Mouse (Mus musculus) hindbrain, embryonic 16.5 days (tissue): ENCODE data around the gene Lamtor5. TPM values are rescaled to one million over a fixed set of nuclear protein-coding genes. Genes with fewer than 3 reads are reported as not detected.

Experiments
- ATAC-seq: fragments of 200-750 bp; cut with Nextera tagmentation; 2 replicates; pipeline ENCODE4 v1.8.0; 2017; ENCODE audit warnings: moderate TSS enrichment, moderate library complexity
- H3K27ac ChIP-seq: fragments of 300-500 bp; sonication (generic); 2 replicates; pipeline ENCODE4 v1.5.1; 2014; ENCODE audit warnings: low read depth, mild to moderate bottlenecking, control low read depth, low read length, moderate library complexity
- H3K27me3 ChIP-seq: fragments of 300-500 bp; sonication (generic); replicated peaks from 2 replicates; pipeline ENCODE4 v1.6.1; 2014; ENCODE audit warnings: low read length; ENCODE audit not compliant: control insufficient read depth, insufficient read depth
- H3K36me3 ChIP-seq: fragments of 300-500 bp; sonication (generic); 2 replicates; pipeline ENCODE4 v1.6.1; 2014; ENCODE audit warnings: mild to moderate bottlenecking, low read length, moderate library complexity, mixed read lengths; ENCODE audit not compliant: control insufficient read depth, insufficient read depth
- H3K4me1 ChIP-seq: fragments of 300-500 bp; sonication (generic); 2 replicates; pipeline ENCODE4 v1.6.1; 2014; ENCODE audit warnings: low read depth, low read length; ENCODE audit not compliant: control insufficient read depth, insufficient read depth
- H3K4me2 ChIP-seq: fragments of 300-500 bp; sonication (generic); 2 replicates; pipeline ENCODE4 v1.6.1; 2014; ENCODE audit warnings: mild to moderate bottlenecking, low read length, control low read depth, moderate library complexity
- H3K4me3 ChIP-seq: fragments of 300-500 bp; sonication (generic); 2 replicates; pipeline ENCODE4 v1.5.1; 2014; ENCODE audit warnings: mild to moderate bottlenecking, low read length, control low read depth, moderate library complexity
- H3K9ac ChIP-seq: fragments of 300-500 bp; sonication (generic); 2 replicates; pipeline ENCODE4 v1.6.1; 2014; ENCODE audit warnings: low read depth, mild to moderate bottlenecking, control low read depth, low read length, moderate library complexity
- H3K9me3 ChIP-seq: fragments of 300-500 bp; sonication (generic); 2 replicates; pipeline ENCODE4 v1.6.1; 2014; ENCODE audit warnings: mild to moderate bottlenecking, low read length, moderate library complexity; ENCODE audit not compliant: control insufficient read depth
- WGBS: fragments of 180-500 bp; shearing (Covaris S2); extraction: QIAGEN DNeasy Blood & Tissue Kit; methylation state at CpG from one replicate; pipeline ENCODE4 v1.1.7; 2014; 5-methylcytosine and 5-hydroxymethylcytosine counted together
- polyA plus RNA-seq: library from polyadenylated mRNA; unstranded; fragments of >200 nt; fragmentation: Nextera tagmentation; extraction: Ambion mirVana; gene quantifications from 2 replicates; pipeline ENCODE4 v1.2.1, GENCODE M21; 2015

Gene Lamtor5
- polyA plus RNA-seq, 1 experiment from 2014 or later = 182 TPM

DNA sequence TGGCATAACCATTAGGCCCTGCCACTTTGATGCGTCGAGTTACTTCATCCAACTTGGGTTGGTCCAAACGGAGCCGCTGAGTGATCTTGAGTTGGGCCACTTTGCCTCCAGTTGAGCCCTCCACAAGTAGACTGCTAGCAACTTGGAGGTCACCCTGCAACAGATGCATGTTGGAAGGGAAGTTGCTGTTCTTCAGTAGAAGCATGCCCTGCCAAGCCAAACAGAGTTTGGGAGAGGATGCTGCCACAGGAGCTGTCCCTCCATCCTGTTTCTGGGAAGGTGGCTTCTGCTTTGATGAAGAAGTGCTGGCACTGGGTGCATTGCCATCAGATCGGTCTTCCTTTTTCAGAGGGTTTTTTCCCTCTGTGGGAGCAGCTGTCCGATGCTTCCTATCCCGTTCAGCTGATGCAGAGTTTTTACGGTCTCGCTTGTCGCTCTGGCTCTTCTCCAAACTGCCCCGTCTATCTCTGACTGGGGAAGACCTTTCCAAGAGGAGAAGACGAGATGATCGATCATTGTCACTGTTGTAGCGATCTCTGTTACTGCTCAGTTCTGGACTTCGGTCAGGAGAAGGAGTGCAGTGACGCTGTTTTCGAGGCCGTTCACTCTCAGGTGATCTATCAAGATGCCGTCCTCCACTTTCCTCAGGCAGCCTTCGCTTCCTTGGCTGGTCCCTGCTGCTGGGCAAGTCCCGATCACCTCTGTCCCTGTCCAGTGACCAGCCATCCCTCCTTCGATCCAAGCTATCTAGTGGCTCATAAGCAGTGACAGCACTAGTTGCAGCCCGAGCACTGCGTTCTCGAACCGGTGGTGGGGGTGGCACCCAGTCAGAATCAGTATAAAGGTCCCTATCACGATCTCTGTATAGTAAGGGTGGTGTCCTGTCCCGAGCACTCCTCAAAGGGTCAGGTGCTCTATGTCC is 52.1 kb downstream of the Lamtor5 start:
- 0 out of 2 replicates have a peak, but pooled peaks cover 2% of the 10 kb centered on the region for H3K36me3 ChIP-seq
- WGBS = 69% methylated on average over 28 of the region's 28 CpGs
- H3K27ac ChIP-seq = no peak overlapping the region
- ATAC-seq = no peak
- no peaks in the 10 kb centered on the region for H3K27me3 ChIP-seq
- no peaks in the 10 kb centered on the region for H3K9me3 ChIP-seq
- H3K4me2 ChIP-seq = peak overlapping the region; percentile 84
- H3K4me3 ChIP-seq = peak overlapping the region; percentile 10; the same call in 1 of the 2 replicates
- peaks cover 24% of the 10 kb centered on the region for H3K4me1 ChIP-seq
- H3K9ac ChIP-seq = no peak overlapping the region

DNA sequence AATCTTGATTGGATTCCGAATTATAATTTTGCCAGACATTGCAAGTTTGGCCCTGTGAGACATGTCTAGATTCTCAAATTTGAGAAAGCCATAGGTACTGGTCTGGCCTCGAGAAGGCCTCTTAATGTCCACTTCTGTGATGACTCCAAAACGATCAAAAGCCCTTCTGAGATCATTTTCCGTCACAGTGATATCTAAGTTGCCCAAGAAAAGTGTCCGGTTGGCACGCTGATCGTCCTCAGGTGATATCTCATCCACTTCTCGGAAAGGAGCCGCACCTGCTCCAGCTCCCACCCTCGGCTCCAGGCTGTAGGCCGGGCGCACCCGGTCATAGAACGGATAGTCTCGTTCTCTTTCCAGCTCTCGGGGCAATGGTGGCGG is 53.1 kb downstream of the Lamtor5 start:
- H3K4me2 ChIP-seq = peak overlapping the region; percentile 84
- peak overlapping the region; percentile 84; the same call in 1 of the 2 replicates for H3K27ac ChIP-seq
- no peak for ATAC-seq
- WGBS = 22% methylated on average over 17 of the region's 17 CpGs
- H3K9ac ChIP-seq = peak overlapping the region; percentile 79
- no peaks in the 10 kb centered on the region for H3K27me3 ChIP-seq
- H3K4me3 ChIP-seq = peak overlapping the region; percentile 77
- H3K9me3 ChIP-seq = no peaks in the 10 kb centered on the region
- H3K4me1 ChIP-seq = peaks cover 24% of the 10 kb centered on the region
- H3K36me3 ChIP-seq = 0 out of 2 replicates have a peak, but pooled peaks cover 2% of the 10 kb centered on the region

DNA sequence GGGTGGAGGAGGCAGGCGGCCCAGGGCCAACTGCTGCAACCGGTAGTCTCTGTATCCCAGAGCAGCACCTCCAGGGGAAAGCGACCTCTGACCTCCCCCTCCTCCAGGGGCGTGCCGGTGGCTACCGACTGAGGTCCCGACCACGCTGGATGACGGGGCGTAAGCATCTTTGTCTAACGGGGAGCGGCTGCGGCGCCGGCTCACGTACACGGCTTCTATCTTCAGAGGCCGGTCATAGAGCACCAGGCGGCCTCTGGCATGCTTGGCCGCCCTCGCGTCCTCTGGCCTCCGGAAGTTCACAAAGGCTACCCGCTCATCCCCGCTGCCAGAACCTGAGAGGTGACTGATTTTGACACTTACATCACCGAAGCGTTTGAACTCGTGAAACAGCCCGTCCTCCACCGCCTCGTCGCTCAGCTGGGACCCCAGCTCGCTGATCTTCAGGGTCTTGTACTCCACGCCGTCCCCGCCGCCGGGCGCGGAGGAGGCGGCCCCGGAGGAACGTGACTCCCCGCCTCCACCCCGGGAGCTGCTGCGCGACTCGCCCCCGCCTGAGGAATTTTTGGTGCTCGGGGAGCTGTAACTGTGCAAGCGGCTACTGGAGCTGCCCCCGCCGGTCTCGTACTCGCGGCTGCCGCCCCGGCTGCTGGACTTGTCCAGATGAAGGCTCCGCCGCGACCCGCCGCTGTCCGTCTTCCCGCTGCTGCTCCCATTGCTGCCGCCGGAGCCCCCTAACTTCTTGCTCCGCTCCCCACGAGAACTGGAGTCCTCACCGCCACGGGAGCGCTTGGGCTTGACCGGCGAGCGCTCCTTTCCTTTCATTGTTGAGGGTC is 53.7 kb downstream of the Lamtor5 start:
- peak overlapping the region; percentile 84 for H3K4me2 ChIP-seq
- H3K27ac ChIP-seq = peak overlapping the region; percentile 84
- under 1% methylated on average over 63 of the region's 75 CpGs for WGBS
- peak overlapping the region; percentile 77 for H3K4me3 ChIP-seq
- ATAC-seq = peak; percentile 0; the same call in 1 of the 2 replicates
- H3K4me1 ChIP-seq = peaks cover 24% of the 10 kb centered on the region
- H3K36me3 ChIP-seq = 0 out of 2 replicates have a peak, but pooled peaks cover 2% of the 10 kb centered on the region
- no peaks in the 10 kb centered on the region for H3K27me3 ChIP-seq
- peak overlapping the region; percentile 79 for H3K9ac ChIP-seq
- H3K9me3 ChIP-seq = no peaks in the 10 kb centered on the region

DNA sequence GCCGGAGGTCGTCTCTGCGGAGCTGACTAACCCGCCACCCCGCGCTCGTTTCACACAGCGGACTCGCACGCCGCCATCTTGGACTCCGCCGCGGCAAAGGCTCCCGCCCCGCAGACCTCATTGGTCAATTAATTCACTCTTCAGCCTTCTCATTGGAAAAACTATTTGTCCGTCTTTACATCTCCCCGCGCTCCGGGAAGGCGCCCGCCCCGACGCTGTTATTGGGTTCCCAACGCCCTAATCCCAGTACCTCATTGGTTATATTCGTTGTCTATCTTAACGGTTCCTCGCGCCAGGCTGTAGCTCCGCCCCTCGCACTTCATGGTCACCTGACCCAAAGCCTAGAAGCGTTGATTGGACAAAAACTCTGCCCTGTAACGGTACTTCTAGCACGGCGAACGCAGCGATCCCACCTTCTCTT is 54.3 kb downstream of the Lamtor5 start:
- under 1% methylated on average over 37 of the region's 37 CpGs for WGBS
- peak; percentile 97 for ATAC-seq
- H3K27ac ChIP-seq = peak overlapping the region; percentile 94

More for the DNA sequence above, 54.3 kb downstream of the Lamtor5 start:
- peak overlapping the region; percentile 83 for H3K4me3 ChIP-seq
- peaks cover 24% of the 10 kb centered on the region for H3K4me1 ChIP-seq
- H3K27me3 ChIP-seq = no peaks in the 10 kb centered on the region
- H3K9me3 ChIP-seq = no peaks in the 10 kb centered on the region
- 0 out of 2 replicates have a peak, but pooled peaks cover 2% of the 10 kb centered on the region for H3K36me3 ChIP-seq
- peak overlapping the region; percentile 6; the same call in 1 of the 2 replicates for H3K4me2 ChIP-seq
- peak overlapping the region; percentile 79 for H3K9ac ChIP-seq

Other genes starting within 250 kb of the Lamtor5 start
- 10.3 and 11.3 TPM in 2 replicates for gene Kcna3, start 242.7 kb upstream of the Lamtor5 start, polyA plus RNA-seq
- gene Kcna2, start 177.7 kb upstream of the Lamtor5 start, polyA plus RNA-seq = 1.9 and 2.6 TPM in 2 replicates
- gene Kcna10, start 95.8 kb upstream of the Lamtor5 start, polyA plus RNA-seq = not detected in 2 replicates
- 0.12 and 0.13 TPM in 2 replicates for gene Cym, start 57.1 kb upstream of the Lamtor5 start, polyA plus RNA-seq
- gene A630076J17Rik, start 48.2 kb upstream of the Lamtor5 start, polyA plus RNA-seq = not detected in 2 replicates
- 0.17 and 0.19 TPM in 2 replicates for gene Prok1, start 39.2 kb upstream of the Lamtor5 start, polyA plus RNA-seq
- 3.0 and 3.1 TPM in 2 replicates for gene Slc16a4, start 12.4 kb downstream of the Lamtor5 start, polyA plus RNA-seq
- gene Rbm15, start 54.8 kb downstream of the Lamtor5 start, polyA plus RNA-seq = 5.3 and 6.5 TPM in 2 replicates
- 8.7 and 9.7 TPM in 2 replicates for gene Kcnc4, start 180.7 kb downstream of the Lamtor5 start, polyA plus RNA-seq
- 19.1 and 20.4 TPM in 2 replicates for gene Slc6a17, start 239.2 kb downstream of the Lamtor5 start, polyA plus RNA-seq